Mouse (Mus musculus) embryonic facial prominence, embryonic 10.5 days (tissue): ENCODE data around the gene Stk39. TPM values are rescaled to one million over a fixed set of nuclear protein-coding genes. Genes with fewer than 3 reads are reported as not detected.
A peak's percentile ranks its signal among the peaks of the same experiment; 100 is the strongest.
"Not testable (repeated sequence)": the region's sequence is repeated elsewhere in the genome, so short reads cannot be mapped to it uniquely, and the experiment has no call there.

Experiments
- DNase-seq: peaks from one replicate; pipeline ENCODE4 v3.0.0-alpha.2; 2017; ENCODE audit warnings: low spot score
- H3K27ac ChIP-seq: fragments of 300-500 bp; sonication (generic); replicated peaks from 2 replicates; pipeline ENCODE4 v1.5.1; 2016; ENCODE audit warnings: mild to moderate bottlenecking
- H3K27me3 ChIP-seq: fragments of 300-500 bp; sonication (generic); replicated peaks from 2 replicates; pipeline ENCODE4 v1.6.1; 2016; ENCODE audit warnings: low read depth, mild to moderate bottlenecking; ENCODE audit not compliant: poor library complexity, severe bottlenecking
- H3K36me3 ChIP-seq: fragments of 300-500 bp; sonication (generic); replicated peaks from 2 replicates; pipeline ENCODE4 v1.6.1; 2016; ENCODE audit warnings: mild to moderate bottlenecking, moderate library complexity
- H3K4me1 ChIP-seq: fragments of 300-500 bp; sonication (generic); 2 replicates; pipeline ENCODE4 v1.6.1; 2016
- H3K4me3 ChIP-seq: fragments of 300-500 bp; sonication (generic); 2 replicates; pipeline ENCODE4 v1.5.1; 2016; ENCODE audit warnings: mild to moderate bottlenecking, moderate library complexity
- H3K9me3 ChIP-seq: fragments of 300-500 bp; sonication (generic); 2 replicates; pipeline ENCODE4 v1.6.1; 2016; ENCODE audit warnings: mild to moderate bottlenecking
- WGBS: fragments of 180-500 bp; shearing (Covaris S2); methylation state at CpG from one replicate; pipeline ENCODE4 v1.1.7; 2016; 5-methylcytosine and 5-hydroxymethylcytosine counted together
- polyA plus RNA-seq: library from polyadenylated mRNA; unstranded; fragments of >200 nt; fragmentation: Nextera tagmentation; extraction: Ambion mirVana; gene quantifications from 2 replicates; pipeline ENCODE4 v1.2.1, GENCODE M21; 2016

Gene Stk39
- polyA plus RNA-seq, 1 experiment from 2014 or later, result 19.4 TPM

- DNase-seq, result no peak
- no peaks in the 10 kb centered on the region for H3K27me3 ChIP-seq
- no peaks in the 10 kb centered on the region for H3K36me3 ChIP-seq
- 70% methylated on average over 3 of the region's 3 CpGs for WGBS
- no peaks in the 10 kb centered on the region for H3K9me3 ChIP-seq
- no peak overlapping the region for H3K27ac ChIP-seq
- H3K4me1 ChIP-seq, result peaks cover 19% of the 10 kb centered on the region
- H3K4me3 ChIP-seq, result no peak overlapping the region
Observed at GRCm38 (mm10) chr2:68246284-68246683, 225.8 kb downstream of the Stk39 start.

- Histone ChIP-seq H3K4me1 (peaks cover 19% of the 10 kb centered on the region), H3K36me3 (no peaks in the 10 kb centered on the region), H3K4me3 (no peak overlapping the region), H3K27me3 (no peaks in the 10 kb centered on the region), H3K9me3 (no peaks in the 10 kb centered on the region), H3K27ac (0 out of 2 replicates have a peak overlapping the region, but pooled peaks have one; percentile 20)
- 78% methylated on average over 1 of the region's 1 CpGs for WGBS
- no peak for DNase-seq
Observed at GRCm38 (mm10) chr2:68244556-68244955, 227.5 kb downstream of the Stk39 start.

GRCm38 (mm10) chr2:68243879-68244553, 228.1 kb downstream of the Stk39 start:
- WGBS, result 74% methylated on average over 12 of the region's 12 CpGs
- Histone ChIP-seq H3K9me3 (no peaks in the 10 kb centered on the region), H3K27me3 (no peaks in the 10 kb centered on the region), H3K27ac (no peak overlapping the region), H3K4me1 (peaks cover 19% of the 10 kb centered on the region), H3K4me3 (no peak overlapping the region), H3K36me3 (no peaks in the 10 kb centered on the region)
- DNase-seq, result no peak

DNA sequence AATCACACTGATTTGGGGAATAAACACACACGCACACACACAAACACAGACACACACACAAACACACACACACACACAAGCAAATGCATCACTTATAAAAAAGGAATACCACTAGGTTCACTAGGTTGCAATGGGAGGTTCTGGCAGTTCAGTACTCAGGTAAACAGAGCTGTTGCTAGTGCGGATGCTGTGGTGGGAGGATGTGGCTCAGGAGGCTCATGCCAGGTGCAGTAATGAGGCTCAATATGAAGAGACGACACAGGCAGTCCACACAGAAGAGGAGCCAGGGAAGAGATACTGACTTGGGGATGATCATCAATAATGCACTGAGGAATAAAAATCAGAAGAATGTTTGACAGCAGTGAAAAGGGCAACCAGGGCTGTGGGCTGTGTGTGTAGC, 228.8 kb downstream of the Stk39 start:
- H3K9me3 ChIP-seq, result no peaks in the 10 kb centered on the region
- no peaks in the 10 kb centered on the region for H3K27me3 ChIP-seq
- H3K4me1 ChIP-seq, result peaks cover 19% of the 10 kb centered on the region
- 83% methylated on average over 3 of the region's 3 CpGs for WGBS
- H3K27ac ChIP-seq, result no peak overlapping the region
- DNase-seq, result no peak
- H3K4me3 ChIP-seq, result no peak overlapping the region
- 0 out of 2 replicates have a peak, but pooled peaks cover 2% of the 10 kb centered on the region for H3K36me3 ChIP-seq

DNA sequence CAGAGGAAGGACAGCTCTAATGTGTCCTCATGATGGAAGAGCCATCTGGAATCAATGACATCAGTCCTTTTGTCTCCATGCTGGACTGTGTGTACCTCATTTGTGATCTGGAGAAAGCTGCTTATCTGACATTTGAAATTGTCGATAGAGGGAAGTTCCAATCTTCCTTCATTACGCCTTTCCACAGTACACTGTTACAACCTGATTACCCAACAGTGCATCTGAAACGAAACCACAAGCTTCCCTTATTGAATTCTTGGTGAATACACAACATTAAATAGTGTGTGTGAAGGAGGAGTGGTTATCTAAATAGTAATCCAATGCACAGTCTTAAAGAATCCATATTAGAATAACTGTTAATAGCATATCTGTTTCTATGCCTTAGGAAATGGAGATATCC, 230.0 kb downstream of the Stk39 start:
- peaks cover 19% of the 10 kb centered on the region for H3K4me1 ChIP-seq
- H3K4me3 ChIP-seq, result no peak overlapping the region
- no peak overlapping the region for H3K27ac ChIP-seq
- 90% methylated on average over 3 of the region's 3 CpGs for WGBS
- H3K9me3 ChIP-seq, result no peaks in the 10 kb centered on the region
- no peak for DNase-seq
- no peaks in the 10 kb centered on the region for H3K27me3 ChIP-seq
- H3K36me3 ChIP-seq, result 0 out of 2 replicates have a peak, but pooled peaks cover 2% of the 10 kb centered on the region

GRCm38 (mm10) chr2:68241640-68242039, 230.4 kb downstream of the Stk39 start:
- Histone ChIP-seq H3K36me3 (0 out of 2 replicates have a peak, but pooled peaks cover 2% of the 10 kb centered on the region), H3K9me3 (no peaks in the 10 kb centered on the region), H3K4me1 (peaks cover 19% of the 10 kb centered on the region), H3K27me3 (no peaks in the 10 kb centered on the region), H3K4me3 (no peak overlapping the region), H3K27ac (no peak overlapping the region)
- no peak for DNase-seq
- 92% methylated on average over 1 of the region's 1 CpGs for WGBS

GRCm38 (mm10) chr2:68239415-68239814, 232.7 kb downstream of the Stk39 start:
- not testable (repeated sequence) for DNase-seq, H3K27ac ChIP-seq, H3K4me3 ChIP-seq, H3K36me3 ChIP-seq, H3K4me1 ChIP-seq, H3K27me3 ChIP-seq, H3K9me3 ChIP-seq
- WGBS, result 50% methylated on average over 4 of the region's 4 CpGs

- 91% methylated on average over 5 of the region's 5 CpGs for WGBS
- DNase-seq, result no peak
- Histone ChIP-seq H3K27ac (no peak overlapping the region), H3K4me3 (no peak overlapping the region), H3K36me3 (0 out of 2 replicates have a peak, but pooled peaks cover 4% of the 10 kb centered on the region), H3K27me3 (no peaks in the 10 kb centered on the region), H3K4me1 (no peaks in the 10 kb centered on the region), H3K9me3 (no peaks in the 10 kb centered on the region)
Observed at GRCm38 (mm10) chr2:68232929-68233328, 239.1 kb downstream of the Stk39 start.

DNA sequence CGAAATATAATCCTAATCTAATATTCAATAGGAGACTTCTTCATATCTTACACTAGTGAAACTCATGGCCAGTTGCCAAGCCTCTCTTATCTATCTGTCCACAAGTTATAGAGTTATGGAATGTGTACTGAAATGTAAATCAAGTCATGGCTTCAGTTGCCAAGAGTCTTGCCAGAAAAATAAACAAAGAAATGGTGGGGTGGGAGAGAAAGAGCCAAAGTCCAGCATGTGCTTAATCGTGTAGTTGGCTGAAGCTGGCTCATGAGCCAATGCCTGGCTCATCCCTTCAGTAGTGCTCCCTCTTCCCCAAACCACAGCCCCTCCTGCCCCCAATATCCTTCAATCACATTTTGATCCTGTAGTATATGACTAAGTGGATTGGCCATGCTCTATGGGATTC, 242.2 kb downstream of the Stk39 start:
- no peaks in the 10 kb centered on the region for H3K9me3 ChIP-seq
- WGBS, result 96% methylated on average over 2 of the region's 2 CpGs
- no peak for DNase-seq
- no peaks in the 10 kb centered on the region for H3K27me3 ChIP-seq
- no peaks in the 10 kb centered on the region for H3K4me1 ChIP-seq
- no peak overlapping the region for H3K27ac ChIP-seq
- H3K36me3 ChIP-seq, result 0 out of 2 replicates have a peak, but pooled peaks cover 4% of the 10 kb centered on the region
- H3K4me3 ChIP-seq, result no peak overlapping the region

DNA sequence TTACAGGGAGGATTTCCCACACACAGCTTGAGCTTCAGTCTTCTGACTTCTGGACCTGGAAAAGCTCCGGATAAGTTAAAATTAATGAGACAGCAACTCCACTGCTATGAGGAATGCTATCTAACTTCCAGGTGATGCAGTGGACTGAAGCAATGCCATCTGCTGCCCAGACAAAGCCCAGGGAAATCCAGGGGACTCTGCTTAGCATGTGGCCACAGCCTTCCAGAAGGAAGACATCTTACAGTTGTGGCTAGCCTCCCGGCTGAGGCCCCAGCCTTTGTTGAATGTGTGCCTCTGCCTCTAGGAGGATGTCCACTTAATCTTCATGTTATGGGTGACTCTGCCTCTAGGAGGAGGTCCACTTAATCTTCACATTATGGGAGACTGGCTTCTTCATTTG, 243.0 kb downstream of the Stk39 start:
- H3K9me3 ChIP-seq, result no peaks in the 10 kb centered on the region
- no peaks in the 10 kb centered on the region for H3K4me1 ChIP-seq
- 80% methylated on average over 2 of the region's 2 CpGs for WGBS
- DNase-seq, result no peak
- H3K36me3 ChIP-seq, result 0 out of 2 replicates have a peak, but pooled peaks cover 4% of the 10 kb centered on the region
- H3K4me3 ChIP-seq, result no peak overlapping the region
- H3K27ac ChIP-seq, result no peak overlapping the region
- H3K27me3 ChIP-seq, result no peaks in the 10 kb centered on the region

DNA sequence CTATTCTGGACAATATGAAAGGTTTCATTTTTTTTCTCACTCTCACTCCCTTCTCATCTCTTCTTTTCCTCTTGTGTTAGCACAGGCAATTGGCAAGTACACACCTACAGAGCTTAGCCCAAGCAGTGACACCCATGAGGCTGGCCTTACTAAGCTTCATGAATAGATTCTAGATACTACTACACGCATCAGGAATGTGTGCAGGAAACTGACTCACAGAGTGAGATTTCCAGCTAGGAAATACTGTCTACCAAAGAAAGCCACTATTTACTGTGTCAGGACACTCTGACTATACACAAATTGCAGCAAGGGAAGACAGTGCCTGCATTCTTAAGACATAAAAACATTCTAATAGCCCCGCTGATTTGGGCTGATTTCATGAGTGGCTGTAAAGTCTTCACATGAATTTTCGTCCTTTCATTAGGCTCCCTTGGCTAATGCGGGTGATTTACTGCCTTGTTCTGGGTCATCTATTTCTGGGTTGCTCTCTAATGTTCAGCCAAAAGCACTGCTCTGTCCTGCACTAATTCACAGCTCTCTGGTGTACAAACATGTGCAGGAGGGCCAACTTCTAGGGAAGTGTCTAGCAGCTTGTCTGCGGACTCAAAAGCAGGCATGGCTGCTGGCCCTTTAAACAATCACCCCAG, 249.7 kb downstream of the Stk39 start:
- peaks cover 16% of the 10 kb centered on the region; the same call in 1 of the 2 replicates for H3K36me3 ChIP-seq
- WGBS, result 77% methylated on average over 5 of the region's 5 CpGs
- no peak overlapping the region for H3K27ac ChIP-seq
- H3K4me3 ChIP-seq, result no peak overlapping the region
- H3K4me1 ChIP-seq, result no peaks in the 10 kb centered on the region
- DNase-seq, result no peak
- H3K9me3 ChIP-seq, result no peaks in the 10 kb centered on the region
- H3K27me3 ChIP-seq, result no peaks in the 10 kb centered on the region

- Histone ChIP-seq H3K4me1 (no peaks in the 10 kb centered on the region), H3K36me3 (peaks cover 16% of the 10 kb centered on the region; the same call in 1 of the 2 replicates), H3K9me3 (no peaks in the 10 kb centered on the region), H3K4me3 (no peak overlapping the region), H3K27ac (no peak overlapping the region), H3K27me3 (no peaks in the 10 kb centered on the region)
- peak; percentile 13 for DNase-seq
- 66% methylated on average over 4 of the region's 4 CpGs for WGBS
Observed at GRCm38 (mm10) chr2:68221226-68221625, 250.8 kb downstream of the Stk39 start.

DNA sequence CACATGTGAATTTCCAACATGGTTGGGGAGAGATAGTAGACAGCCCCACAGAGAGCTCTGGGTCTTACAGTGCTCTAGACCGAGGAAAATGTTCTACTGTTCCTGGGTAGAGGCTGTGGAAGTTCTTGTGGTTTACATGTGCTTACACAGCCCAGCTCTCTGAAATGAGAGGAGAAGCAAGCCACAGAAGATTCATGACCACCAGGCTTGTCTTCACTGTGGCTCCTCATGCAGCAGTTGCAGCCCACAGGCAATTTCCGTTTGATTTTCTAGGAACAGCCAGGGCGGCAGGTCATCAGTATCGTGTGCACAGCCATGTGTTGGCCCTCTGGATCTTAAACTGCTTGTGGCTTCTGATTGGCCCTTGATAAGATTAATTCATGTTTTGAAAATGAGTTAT, 252.2 kb downstream of the Stk39 start:
- Histone ChIP-seq H3K9me3 (no peaks in the 10 kb centered on the region), H3K4me1 (no peaks in the 10 kb centered on the region), H3K27ac (no peak overlapping the region), H3K4me3 (no peak overlapping the region), H3K27me3 (no peaks in the 10 kb centered on the region), H3K36me3 (peaks cover 16% of the 10 kb centered on the region; the same call in 1 of the 2 replicates)
- WGBS, result 92% methylated on average over 4 of the region's 4 CpGs
- DNase-seq, result no peak
